Mouse (Mus musculus) intestine, embryonic 16.5 days (tissue): ENCODE measurements around the gene Gm45521. TPM values are rescaled to one million over a fixed set of nuclear protein-coding genes. Genes with fewer than 3 reads are reported as not detected.
A peak's percentile ranks its signal among the peaks of the same experiment; 100 is the strongest.

ENCODE experiments used
- ATAC-seq: fragments of 200-750 bp; cut with Nextera tagmentation; 2 replicates; pipeline ENCODE4 v1.8.0; 2017; ENCODE audit warnings: moderate TSS enrichment, moderate library complexity
- H3K27ac ChIP-seq: fragments of 300-500 bp; sonication (generic); 2 replicates; pipeline ENCODE4 v1.5.1; 2014; ENCODE audit warnings: mild to moderate bottlenecking, low read length
- H3K27me3 ChIP-seq: fragments of 300-500 bp; sonication (generic); replicated peaks from 2 replicates; pipeline ENCODE4 v1.6.1; 2014; ENCODE audit warnings: low read length, control low read depth, mixed read lengths; ENCODE audit not compliant: control insufficient read depth, insufficient read depth
- H3K36me3 ChIP-seq: fragments of 300-500 bp; sonication (generic); 2 replicates; pipeline ENCODE4 v1.6.1; 2014; ENCODE audit warnings: low read length, control low read depth; ENCODE audit not compliant: control insufficient read depth, insufficient read depth
- H3K4me1 ChIP-seq: fragments of 300-500 bp; sonication (generic); 2 replicates; pipeline ENCODE4 v1.6.1; 2014; ENCODE audit warnings: low read length, control low read depth, mixed read lengths; ENCODE audit not compliant: control insufficient read depth, insufficient read depth
- H3K4me2 ChIP-seq: fragments of 300-500 bp; sonication (generic); 2 replicates; pipeline ENCODE4 v1.6.1; 2014; ENCODE audit warnings: low read depth, low read length, control low read depth
- H3K4me3 ChIP-seq: fragments of 300-500 bp; sonication (generic); 2 replicates; pipeline ENCODE4 v1.5.1; 2014; ENCODE audit warnings: mild to moderate bottlenecking, low read length
- H3K9ac ChIP-seq: fragments of 300-500 bp; sonication (generic); 2 replicates; pipeline ENCODE4 v1.6.1; 2014; ENCODE audit warnings: low read depth, low read length
- H3K9me3 ChIP-seq: fragments of 300-500 bp; sonication (generic); 2 replicates; pipeline ENCODE4 v1.6.1; 2016; ENCODE audit warnings: low read length, control low read depth; ENCODE audit not compliant: control insufficient read depth
- WGBS: fragments of 180-500 bp; shearing (Covaris S2); extraction: QIAGEN DNeasy Blood & Tissue Kit; methylation state at CpG from one replicate; pipeline ENCODE4 v1.1.7; 2014; 5-methylcytosine and 5-hydroxymethylcytosine counted together
- polyA plus RNA-seq: library from polyadenylated mRNA; unstranded; fragments of >200 nt; fragmentation: Nextera tagmentation; extraction: Ambion mirVana; gene quantifications from 2 replicates; pipeline ENCODE4 v1.2.1, GENCODE M21; 2015

The Gm45521 gene
- polyA plus RNA-seq, 1 experiment from 2014 or later: not detected

DNA sequence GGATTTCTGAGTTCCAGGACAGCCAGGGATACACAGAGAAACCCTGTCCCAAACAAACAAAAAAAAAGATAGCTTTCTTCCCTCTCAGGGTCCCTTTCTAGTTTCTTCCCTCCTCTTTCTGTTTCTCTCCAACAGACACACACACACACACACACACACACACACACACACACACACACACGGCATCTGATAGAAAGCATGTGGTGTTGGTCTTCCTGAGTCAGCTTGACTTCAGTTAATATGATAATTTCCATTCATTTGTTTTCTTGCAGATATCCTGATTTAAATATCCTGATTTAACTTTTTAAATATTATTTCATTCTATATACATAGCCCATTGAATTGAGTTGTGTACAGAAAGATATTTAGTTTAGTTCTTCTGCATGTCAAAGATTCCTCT lies 28.7 kb upstream of the Gm45521 start:
- no peaks in the 10 kb centered on the region for H3K4me1 ChIP-seq
- no peak overlapping the region for H3K4me2 ChIP-seq
- 0 out of 2 replicates have a peak, but pooled peaks cover 3% of the 10 kb centered on the region for H3K9me3 ChIP-seq
- peaks cover 35% of the 10 kb centered on the region for H3K36me3 ChIP-seq
- H3K27ac ChIP-seq: no peak overlapping the region
- H3K4me3 ChIP-seq: no peak overlapping the region
- no peak overlapping the region for H3K9ac ChIP-seq
- H3K27me3 ChIP-seq: no peaks in the 10 kb centered on the region
- WGBS: 89% methylated on average over 1 of the region's 1 CpGs
- ATAC-seq: no peak

DNA sequence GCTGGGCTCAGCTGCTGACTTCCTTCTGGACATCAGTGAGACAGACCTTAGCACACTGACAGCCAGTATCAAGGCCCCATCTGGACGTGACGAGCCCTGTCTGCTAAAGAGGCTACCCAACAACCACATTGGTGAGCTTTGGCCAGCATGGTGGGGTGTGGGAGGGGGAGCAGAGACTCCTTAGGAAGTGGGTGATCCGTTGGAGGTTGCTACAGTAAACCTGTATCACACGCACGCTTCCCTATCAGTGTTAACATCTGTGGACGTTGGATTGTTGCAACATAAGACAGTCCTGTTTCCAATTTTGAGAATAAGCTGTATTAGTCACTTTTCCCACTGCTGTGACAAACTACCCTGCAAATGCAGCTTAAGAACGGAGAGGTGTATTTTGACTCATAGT lies 28.1 kb upstream of the Gm45521 start:
- no peak overlapping the region for H3K9ac ChIP-seq
- no peak for ATAC-seq
- no peak overlapping the region for H3K4me2 ChIP-seq
- H3K27ac ChIP-seq: no peak overlapping the region
- H3K4me3 ChIP-seq: no peak overlapping the region
- H3K9me3 ChIP-seq: 0 out of 2 replicates have a peak, but pooled peaks cover 2% of the 10 kb centered on the region
- H3K36me3 ChIP-seq: peaks cover 29% of the 10 kb centered on the region
- H3K27me3 ChIP-seq: no peaks in the 10 kb centered on the region
- H3K4me1 ChIP-seq: no peaks in the 10 kb centered on the region
- WGBS: 80% methylated on average over 7 of the region's 7 CpGs

DNA sequence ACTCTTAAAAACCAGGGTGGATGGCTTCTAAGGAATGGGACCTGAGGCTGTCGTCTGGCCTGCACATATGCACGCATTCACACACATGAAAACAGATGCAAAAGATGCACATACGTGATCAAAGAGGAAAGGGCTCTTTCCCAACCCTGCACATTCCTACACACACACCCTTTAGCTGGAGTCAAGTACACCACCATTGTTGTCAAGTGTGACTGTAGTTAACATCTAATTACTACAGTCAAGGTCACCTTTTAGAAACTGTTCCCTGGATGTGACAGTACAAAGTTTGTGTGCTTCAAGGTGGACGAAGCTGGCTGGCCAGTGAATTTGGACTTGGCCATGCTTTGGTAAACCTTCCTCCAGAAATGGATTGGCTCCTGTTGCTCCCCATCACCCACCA lies 24.9 kb upstream of the Gm45521 start:
- Histone ChIP-seq H3K27me3 (no peaks in the 10 kb centered on the region), H3K4me2 (no peak overlapping the region), H3K36me3 (peaks cover 25% of the 10 kb centered on the region; the same call in 1 of the 2 replicates), H3K4me3 (no peak overlapping the region), H3K4me1 (no peaks in the 10 kb centered on the region), H3K27ac (no peak overlapping the region), H3K9me3 (no peaks in the 10 kb centered on the region), H3K9ac (no peak overlapping the region)
- ATAC-seq: no peak
- 93% methylated on average over 4 of the region's 4 CpGs for WGBS

DNA sequence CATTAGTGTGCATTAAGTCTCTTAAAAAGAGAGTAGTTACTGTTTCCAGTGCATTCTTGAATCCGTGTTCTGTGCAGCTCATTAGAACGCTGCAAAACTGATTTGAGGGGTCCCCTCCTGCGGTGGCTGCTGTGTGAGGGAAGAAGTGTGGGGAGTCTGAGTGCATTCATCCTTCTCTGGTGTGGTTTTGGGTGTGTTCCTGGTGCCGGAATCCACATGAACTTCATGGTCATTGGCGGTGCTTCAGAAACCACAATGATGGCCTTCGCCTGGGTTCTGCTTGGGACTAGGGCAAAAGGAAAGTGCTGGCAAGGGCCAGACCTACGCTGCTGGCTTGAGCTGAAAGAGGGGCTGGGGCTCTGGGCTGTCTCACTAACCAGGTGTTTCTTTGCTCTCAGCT lies 22.9 kb upstream of the Gm45521 start:
- H3K9me3 ChIP-seq: no peaks in the 10 kb centered on the region
- WGBS: 95% methylated on average over 7 of the region's 7 CpGs
- H3K4me3 ChIP-seq: no peak overlapping the region
- H3K4me2 ChIP-seq: no peak overlapping the region
- H3K9ac ChIP-seq: no peak overlapping the region
- peaks cover 14% of the 10 kb centered on the region; the same call in 1 of the 2 replicates for H3K36me3 ChIP-seq
- peaks cover 3% of the 10 kb centered on the region; the same call in 1 of the 2 replicates for H3K4me1 ChIP-seq
- H3K27ac ChIP-seq: no peak overlapping the region
- H3K27me3 ChIP-seq: no peaks in the 10 kb centered on the region
- ATAC-seq: no peak

DNA sequence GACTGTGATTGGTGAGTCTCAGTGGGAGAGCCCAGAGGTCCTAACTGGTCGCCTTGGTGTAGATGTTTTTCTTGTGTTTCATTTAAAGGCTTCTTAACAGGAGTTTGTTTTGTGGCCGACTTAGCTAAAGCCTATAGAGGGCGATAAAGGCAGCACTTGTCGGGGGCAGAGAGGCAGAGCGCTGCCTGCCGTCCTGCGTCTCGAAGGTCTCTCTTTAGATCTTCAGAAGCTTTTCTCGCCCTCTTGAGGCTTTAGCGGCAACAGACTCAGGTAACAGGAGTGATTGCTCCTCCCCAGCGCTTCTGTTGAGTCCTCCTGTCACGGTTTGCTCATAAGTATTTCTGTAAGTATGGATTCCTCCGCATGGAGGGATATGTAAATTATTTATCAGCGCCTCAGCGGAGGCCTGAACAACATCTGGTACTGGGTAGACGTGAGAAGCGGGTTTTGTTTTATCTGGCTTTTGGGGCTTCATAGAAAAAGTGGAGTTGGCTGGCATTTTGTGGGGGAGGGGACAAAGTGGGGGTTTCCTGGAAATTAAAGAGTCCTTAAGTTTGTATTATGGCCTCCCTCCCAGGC lies 19.9 kb upstream of the Gm45521 start:
- no peak overlapping the region for H3K4me3 ChIP-seq
- 32% methylated on average over 17 of the region's 17 CpGs for WGBS
- H3K27ac ChIP-seq: no peak overlapping the region
- peak; percentile 41 for ATAC-seq
- H3K9me3 ChIP-seq: no peaks in the 10 kb centered on the region
- peaks cover 5% of the 10 kb centered on the region; the same call in 1 of the 2 replicates for H3K4me1 ChIP-seq
- no peak overlapping the region for H3K9ac ChIP-seq
- no peaks in the 10 kb centered on the region for H3K27me3 ChIP-seq
- H3K36me3 ChIP-seq: peaks cover 8% of the 10 kb centered on the region; the same call in 1 of the 2 replicates
- no peak overlapping the region for H3K4me2 ChIP-seq

DNA sequence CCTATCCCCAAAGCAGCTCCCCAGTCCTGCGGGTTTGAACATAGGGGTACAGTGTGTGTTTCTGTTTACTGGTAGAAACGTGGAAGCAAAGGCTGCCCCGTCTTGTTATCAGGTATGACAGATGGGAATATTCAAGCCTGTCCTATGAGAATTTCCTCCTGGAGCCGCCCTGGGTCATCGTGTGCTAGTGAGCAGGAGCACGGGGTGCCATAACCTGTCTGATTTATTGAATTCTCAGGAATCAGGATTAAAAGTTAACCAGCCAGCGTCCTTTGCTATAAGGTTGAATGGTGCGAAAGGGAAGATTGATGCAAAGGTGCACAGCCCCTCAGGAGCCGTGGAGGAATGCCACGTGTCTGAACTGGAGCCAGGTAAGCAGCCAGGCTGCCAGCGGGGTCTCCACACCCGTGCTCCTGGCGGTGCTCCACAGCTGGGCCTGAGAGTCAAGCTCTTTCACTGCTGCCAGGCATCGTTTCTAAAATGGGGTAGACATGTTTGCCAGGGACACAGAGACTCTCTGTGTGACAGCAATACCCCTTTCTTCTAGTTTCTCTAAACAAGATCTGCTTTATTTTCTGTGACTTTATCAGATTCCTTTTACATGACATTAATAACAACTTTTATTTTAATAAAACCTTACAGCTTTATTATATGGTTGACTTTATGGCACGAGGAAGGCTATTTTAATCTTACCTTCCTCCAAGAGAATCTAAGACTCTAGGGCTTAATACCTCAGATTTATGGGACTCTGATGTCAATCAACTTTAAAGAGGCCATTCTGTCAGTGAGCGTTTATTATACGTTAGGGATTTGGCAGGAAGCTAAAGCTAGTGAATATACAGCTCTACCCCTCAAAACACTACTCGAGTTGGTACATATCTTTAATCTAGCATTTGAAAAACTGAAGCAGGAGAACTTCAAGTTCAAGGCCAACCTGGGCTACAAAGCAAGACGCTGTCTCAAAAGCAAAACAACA lies 18.0 kb upstream of the Gm45521 start:
- Histone ChIP-seq H3K9me3 (no peaks in the 10 kb centered on the region), H3K27ac (peak overlapping the region; percentile 55; the same call in 1 of the 2 replicates), H3K9ac (no peak overlapping the region), H3K27me3 (no peaks in the 10 kb centered on the region), H3K36me3 (peaks cover 10% of the 10 kb centered on the region; the same call in 1 of the 2 replicates), H3K4me3 (no peak overlapping the region), H3K4me2 (no peak overlapping the region), H3K4me1 (peaks cover 16% of the 10 kb centered on the region; the same call in 1 of the 2 replicates)
- peak; percentile 67 for ATAC-seq
- 68% methylated on average over 19 of the region's 19 CpGs for WGBS

DNA sequence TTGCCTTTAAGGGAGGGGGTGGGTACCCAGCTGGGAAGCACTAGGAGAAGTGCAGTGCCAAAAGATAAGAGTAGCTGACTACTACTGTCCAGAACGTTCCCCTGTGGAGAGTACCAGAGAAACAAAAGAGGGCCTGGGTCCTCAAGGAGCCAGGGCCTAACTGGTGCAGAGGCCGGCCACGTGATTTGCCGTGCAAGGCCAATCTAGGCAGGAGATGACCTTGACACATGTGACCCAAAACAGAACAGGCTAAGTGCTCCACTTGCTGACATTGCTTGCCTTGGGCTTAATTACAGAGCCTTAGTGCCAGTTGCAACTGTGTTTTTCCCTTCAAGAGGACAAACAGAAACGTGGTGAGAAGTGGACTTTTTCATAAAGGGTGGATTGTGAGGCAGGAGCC lies 15.7 kb upstream of the Gm45521 start:
- ATAC-seq: no peak
- H3K27ac ChIP-seq: no peak overlapping the region
- peaks cover 10% of the 10 kb centered on the region for H3K36me3 ChIP-seq
- no peaks in the 10 kb centered on the region for H3K27me3 ChIP-seq
- no peak overlapping the region for H3K4me2 ChIP-seq
- no peak overlapping the region for H3K9ac ChIP-seq
- no peak overlapping the region for H3K4me3 ChIP-seq
- 77% methylated on average over 5 of the region's 5 CpGs for WGBS
- H3K9me3 ChIP-seq: no peaks in the 10 kb centered on the region
- peaks cover 21% of the 10 kb centered on the region for H3K4me1 ChIP-seq

DNA sequence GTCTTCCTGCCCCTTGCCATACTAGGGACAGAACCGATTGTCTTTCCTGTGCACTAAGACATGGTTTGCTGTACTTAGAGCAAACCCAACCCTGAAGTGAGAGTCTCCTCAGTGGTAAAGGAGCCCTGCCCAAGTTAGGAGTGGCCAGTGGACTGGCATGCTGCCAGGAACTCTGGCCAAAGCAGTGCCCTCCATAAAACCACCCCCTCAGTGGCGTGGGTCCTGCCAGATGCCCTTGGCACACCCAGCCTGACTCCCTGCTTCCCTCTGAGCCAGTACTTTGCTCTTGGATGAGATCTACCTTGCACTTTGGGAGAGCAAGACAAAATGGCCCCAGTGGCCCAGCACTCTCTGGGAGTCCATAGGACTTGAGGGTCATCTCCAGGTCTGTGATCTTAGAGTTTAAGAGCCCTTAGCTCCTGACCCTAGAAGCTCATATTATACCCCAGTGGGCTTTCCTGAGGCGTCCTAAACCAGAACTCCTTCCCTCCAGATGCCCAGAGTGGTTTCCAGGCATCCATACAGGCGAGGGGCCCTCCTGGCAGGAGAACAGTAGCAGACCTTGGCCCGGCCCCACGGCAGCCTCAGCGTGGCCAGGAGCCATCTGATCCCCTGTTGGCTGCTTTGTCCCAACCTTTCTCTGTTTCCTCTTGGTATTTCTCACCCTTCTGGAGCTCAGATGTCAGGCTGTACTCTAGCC lies 13.8 kb upstream of the Gm45521 start:
- Histone ChIP-seq H3K4me2 (no peak overlapping the region), H3K9ac (no peak overlapping the region), H3K36me3 (peaks cover 12% of the 10 kb centered on the region), H3K4me1 (peaks cover 21% of the 10 kb centered on the region), H3K9me3 (no peaks in the 10 kb centered on the region), H3K4me3 (no peak overlapping the region), H3K27ac (peak overlapping the region; percentile 39), H3K27me3 (no peaks in the 10 kb centered on the region)
- WGBS: 63% methylated on average over 7 of the region's 7 CpGs
- peak; percentile 24 for ATAC-seq

DNA sequence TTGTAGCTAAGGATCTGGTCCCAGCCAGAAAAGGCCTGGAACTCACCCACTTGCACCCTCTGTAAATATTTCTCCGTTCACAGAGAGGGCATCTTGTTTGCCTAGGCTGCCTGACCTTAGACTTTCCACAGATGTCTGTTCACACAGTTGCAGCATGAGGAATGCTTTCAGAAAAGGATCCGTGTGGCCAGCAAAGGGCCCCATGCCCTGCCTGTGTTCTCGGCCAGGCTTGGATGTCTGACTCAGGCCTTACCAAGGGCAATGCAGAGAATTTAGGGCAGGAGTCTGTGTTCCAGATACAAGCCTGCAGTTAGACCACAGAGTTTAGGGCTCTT lies 13.3 kb upstream of the Gm45521 start:
- Histone ChIP-seq H3K27me3 (no peaks in the 10 kb centered on the region), H3K9ac (no peak overlapping the region), H3K4me1 (peaks cover 18% of the 10 kb centered on the region), H3K4me2 (no peak overlapping the region), H3K36me3 (peaks cover 16% of the 10 kb centered on the region), H3K9me3 (no peaks in the 10 kb centered on the region), H3K4me3 (no peak overlapping the region), H3K27ac (peak overlapping the region; percentile 39; the same call in 1 of the 2 replicates)
- ATAC-seq: 0 out of 2 replicates have a peak, but pooled peaks have one; percentile 4
- WGBS: 68% methylated on average over 3 of the region's 3 CpGs
